Comparison of ENCODE assay signal across 8 mouse cellular contexts in genomic region chr13:56647597-56648405, GRCm38 (mm10). TPM values are rescaled to one million over a fixed set of nuclear protein-coding genes. Genes with fewer than 3 reads are reported as not detected.
DNase-seq lines count a peak whose midpoint lies in the region; ATAC-seq lines count a peak whose summit lies in the region.

No protein-coding gene starts in this region.

- peak; percentile 65 for DNase-seq in ZHBTc4 (ENCODE audit: low read depth, low spot score)
- DNase-seq in kidney, postnatal 14 days, result peak; percentile 87
- peak; percentile 71 for DNase-seq in mesoderm, embryonic 11.5 days (ENCODE audit: low read depth, low spot score)
- no peak for DNase-seq in layer of hippocampus, postnatal 10 days (ENCODE audit: low spot score in 2 of 2)
- DNase-seq in left cerebral cortex, adult 11 months (ENCODE audit: low spot score), result no peak

- no peaks in the 10 kb centered on the region for H3K27me3 ChIP-seq in embryonic facial prominence, embryonic 13.5 days
- H3K27me3 ChIP-seq in heart, embryonic 14.5 days (ENCODE audit: control insufficient read depth, insufficient read depth, low read length), result no peaks in the 10 kb centered on the region

- no peaks in the 10 kb centered on the region for H3K9me3 ChIP-seq in embryonic facial prominence, embryonic 13.5 days
- H3K9me3 ChIP-seq in heart, embryonic 14.5 days (ENCODE audit: control insufficient read depth, low read length), result 0 out of 2 replicates have a peak, but pooled peaks cover 3% of the 10 kb centered on the region

- WGBS in embryonic facial prominence, embryonic 13.5 days, result 72% methylated on average over 10 of the region's 10 CpGs
- WGBS in heart, embryonic 14.5 days, result 51% methylated on average over 10 of the region's 10 CpGs

- H3K4me1 ChIP-seq in embryonic facial prominence, embryonic 13.5 days, result peaks cover 34% of the 10 kb centered on the region
- H3K4me1 ChIP-seq in heart, embryonic 14.5 days (ENCODE audit: control insufficient read depth in 2 of 2, insufficient read depth in 2 of 2, low read length in 2 of 2), result peaks cover 0 to 11% of the 10 kb centered on the region in 2 experiments; a peak in 3 of 4 replicates

- H3K36me3 ChIP-seq in embryonic facial prominence, embryonic 13.5 days, result no peaks in the 10 kb centered on the region
- no peaks in the 10 kb centered on the region for H3K36me3 ChIP-seq in heart, embryonic 14.5 days (ENCODE audit: control insufficient read depth, insufficient read depth, low read length)

- no peak overlapping the region for H3K4me3 ChIP-seq in embryonic facial prominence, embryonic 13.5 days
- H3K4me3 ChIP-seq in heart, embryonic 14.5 days (ENCODE audit: control insufficient read depth in 1 of 2, insufficient read depth in 1 of 2, low read depth in 1 of 2, low read length in 2 of 2), result no peak overlapping the region

- ATAC-seq in embryonic facial prominence, embryonic 13.5 days (ENCODE audit: insufficient number of reproducible peaks, insufficient read depth, low FRiP score, low TSS enrichment, low read depth), result no peak
- ATAC-seq in heart, embryonic 14.5 days (ENCODE audit: insufficient number of reproducible peaks, insufficient read depth, low FRiP score, low read depth), result peak; percentile 72
- ATAC-seq in cerebellum, adult (ENCODE audit: insufficient number of reproducible peaks, low FRiP score, low TSS enrichment), result no peak

- no peak overlapping the region for H3K9ac ChIP-seq in embryonic facial prominence, embryonic 13.5 days
- no peak overlapping the region for H3K9ac ChIP-seq in heart, embryonic 14.5 days (ENCODE audit: low read length)

- no peak overlapping the region for H3K4me2 ChIP-seq in embryonic facial prominence, embryonic 13.5 days
- H3K4me2 ChIP-seq in heart, embryonic 14.5 days (ENCODE audit: low read length), result no peak overlapping the region

- peak overlapping the region; percentile 69 for H3K27ac ChIP-seq in embryonic facial prominence, embryonic 13.5 days
- peak overlapping the region; percentile 55 to 73 for H3K27ac ChIP-seq in heart, embryonic 14.5 days (replicated peaks in 1 of 2; ENCODE audit: control insufficient read depth in 1 of 2, insufficient read depth in 1 of 2, low read depth in 2 of 2, low read length in 2 of 2)

RNA-seq across cellular contexts. Expression of gene Tgfbi, which starts 38.5 kb away (rescaled TPM):
- polyA plus RNA-seq in embryonic facial prominence, embryonic 13.5 days (2015; fragmentation: Nextera tagmentation; extraction: Ambion mirVana), result 68.8 TPM in 2 replicates
- polyA plus RNA-seq in heart, embryonic 14.5 days (2014; fragmentation: Nextera tagmentation; extraction: Ambion mirVana), result 37.7 and 46.2 TPM in 2 replicates
- 1 to 10 TPM; 3.9 to 4.1 TPM for total RNA-seq in layer of hippocampus, postnatal 10 days (2021)

RNA-seq across cellular contexts. Expression of gene Smad5, which starts 55.0 kb away (rescaled TPM):
- 39.5 and 44.7 TPM in 2 replicates for polyA plus RNA-seq in embryonic facial prominence, embryonic 13.5 days (2015; fragmentation: Nextera tagmentation; extraction: Ambion mirVana)
- 27.1 TPM in 2 replicates for polyA plus RNA-seq in heart, embryonic 14.5 days (2014; fragmentation: Nextera tagmentation; extraction: Ambion mirVana)
- 10 to 100 TPM; 29.0 to 32.8 TPM for total RNA-seq in layer of hippocampus, postnatal 10 days (2021)

Comparison
In these comparisons a context has a peak if more than half of its experiments do, and no peak if none do; other contexts are left out.
1. DNase-seq: peak in ZHBTc4 (single experiment), kidney, postnatal 14 days (single experiment) and mesoderm, embryonic 11.5 days (single experiment); none in layer of hippocampus, postnatal 10 days (0 of 2) and left cerebral cortex, adult 11 months (single experiment).